Mouse (Mus musculus) ovary, postnatal 36 days (tissue): ENCODE data around the gene Rab37.
A peak's percentile ranks its signal among the peaks of the same experiment; 100 is the strongest.

Experiments used
- DNase-seq: peaks from one replicate; pipeline ENCODE4 v3.0.0; 2022; ENCODE audit warnings: low spot score, mixed read lengths

Gene Rab37

GRCm38 (mm10) chr11:115091362-115091901, at the start of gene Rab37:
Gene Rab37 (plus strand): TSS chr11:115091431.
- peak; percentile 39 for DNase-seq

- DNase-seq, result no peak
Measured at GRCm38 (mm10) chr11:115048259-115048658, 43.0 kb upstream of the Rab37 start, which contains the start of gene Cd300ld3. Gene Cd300ld3 (minus strand): TSS chr11:115048409.

GRCm38 (mm10) chr11:115049282-115049895, 41.8 kb upstream of the Rab37 start:
- no peak for DNase-seq

- peak; percentile 34 for DNase-seq
Measured at GRCm38 (mm10) chr11:115052206-115052605, 39.0 kb upstream of the Rab37 start.

GRCm38 (mm10) chr11:115052991-115053390, 38.2 kb upstream of the Rab37 start:
- DNase-seq, result no peak

GRCm38 (mm10) chr11:115054537-115054936, 36.7 kb upstream of the Rab37 start:
- no peak for DNase-seq

GRCm38 (mm10) chr11:115058701-115059100, 32.5 kb upstream of the Rab37 start:
- DNase-seq, result no peak

- DNase-seq, result no peak
Measured at GRCm38 (mm10) chr11:115059797-115060196, 31.4 kb upstream of the Rab37 start.

- no peak for DNase-seq
Measured at GRCm38 (mm10) chr11:115062077-115062476, 29.2 kb upstream of the Rab37 start, which contains the start of gene Cd300e. Gene Cd300e (minus strand): TSS chr11:115062177.

GRCm38 (mm10) chr11:115066768-115067167, 24.5 kb upstream of the Rab37 start:
- no peak for DNase-seq

GRCm38 (mm10) chr11:115071015-115071551, 20.1 kb upstream of the Rab37 start:
- DNase-seq, result no peak

- DNase-seq, result peak; percentile 29
Measured at GRCm38 (mm10) chr11:115071631-115072294, 19.5 kb upstream of the Rab37 start.

GRCm38 (mm10) chr11:115073002-115073401, 18.2 kb upstream of the Rab37 start:
- DNase-seq, result no peak

GRCm38 (mm10) chr11:115075407-115075806, 15.8 kb upstream of the Rab37 start:
- no peak for DNase-seq

GRCm38 (mm10) chr11:115075859-115076258, 15.4 kb upstream of the Rab37 start:
- DNase-seq, result no peak

- no peak for DNase-seq
Measured at GRCm38 (mm10) chr11:115077436-115077835, 13.8 kb upstream of the Rab37 start.

- no peak for DNase-seq
Measured at GRCm38 (mm10) chr11:115078680-115079079, 12.6 kb upstream of the Rab37 start.

- DNase-seq, result peak; percentile 23
Measured at GRCm38 (mm10) chr11:115080886-115081285, 10.3 kb upstream of the Rab37 start.

GRCm38 (mm10) chr11:115081373-115081772, 9.9 kb upstream of the Rab37 start:
- no peak for DNase-seq

GRCm38 (mm10) chr11:115082196-115082595, 9.0 kb upstream of the Rab37 start:
- DNase-seq, result no peak

- peak; percentile 46 for DNase-seq
Measured at GRCm38 (mm10) chr11:115083376-115084139, 7.7 kb upstream of the Rab37 start.

- no peak for DNase-seq
Measured at GRCm38 (mm10) chr11:115084595-115084994, 6.6 kb upstream of the Rab37 start.
